Mouse (Mus musculus): ENCODE measurements around the gene Fam234b.

Fam234b gene

DNA sequence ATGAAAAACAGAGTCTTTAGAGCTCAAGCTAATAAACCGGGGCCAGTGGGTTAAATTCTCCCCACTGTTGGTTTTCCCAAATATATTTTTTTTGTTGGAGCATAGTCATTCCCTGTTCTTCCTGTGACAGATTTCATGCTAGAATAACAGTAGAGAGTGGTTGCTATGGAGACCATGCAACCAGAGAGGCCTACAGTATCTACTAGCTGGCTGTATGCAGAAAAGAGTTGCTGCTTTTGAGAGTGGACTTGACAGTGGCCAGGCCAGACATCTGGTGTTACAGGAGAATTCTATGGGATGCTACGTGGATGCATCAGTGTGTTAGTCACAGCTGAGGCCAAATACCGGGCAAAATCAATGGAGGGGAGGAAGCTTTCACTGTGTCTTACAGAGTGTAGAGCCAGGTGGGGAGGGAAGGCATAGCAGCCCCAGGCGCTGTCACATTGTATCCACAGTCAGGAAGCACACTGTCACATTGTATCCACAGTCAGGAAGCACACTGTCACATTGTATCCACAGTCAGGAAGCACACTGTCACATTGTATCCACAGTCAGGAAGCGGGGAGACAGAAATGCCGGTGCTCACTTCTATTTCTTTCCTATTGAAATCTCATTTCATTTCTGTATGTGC lies 26.1 kb downstream of the Fam234b start:
- no peak for DNase-seq (ENCODE audit: low spot score in 2 of 2)

DNA sequence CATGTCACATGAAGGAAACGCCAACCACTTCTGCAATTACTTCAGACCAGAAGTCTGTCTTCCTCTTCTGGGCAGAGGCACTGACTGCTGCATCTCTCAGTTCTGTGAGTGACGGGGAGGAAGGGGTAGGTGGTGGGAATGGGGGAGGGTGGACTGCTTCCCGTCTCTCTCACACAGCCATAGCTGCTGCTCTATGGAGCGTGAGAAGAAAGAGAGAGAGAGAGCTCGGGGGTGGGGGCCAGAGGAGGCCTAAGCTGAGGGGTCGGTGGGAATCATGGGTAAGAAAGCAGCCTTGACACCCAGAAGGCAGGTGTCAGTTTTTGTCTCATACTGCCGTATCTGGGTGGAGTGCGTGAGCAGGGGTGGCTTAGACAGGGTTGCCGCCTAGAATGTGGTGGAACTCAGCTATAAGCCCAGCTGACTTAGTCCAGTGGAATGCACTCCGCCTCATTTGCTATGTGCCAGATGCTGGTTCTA lies 30.7 kb downstream of the Fam234b start:
- DNase-seq (ENCODE audit: low spot score in 2 of 2), result no peak

DNA sequence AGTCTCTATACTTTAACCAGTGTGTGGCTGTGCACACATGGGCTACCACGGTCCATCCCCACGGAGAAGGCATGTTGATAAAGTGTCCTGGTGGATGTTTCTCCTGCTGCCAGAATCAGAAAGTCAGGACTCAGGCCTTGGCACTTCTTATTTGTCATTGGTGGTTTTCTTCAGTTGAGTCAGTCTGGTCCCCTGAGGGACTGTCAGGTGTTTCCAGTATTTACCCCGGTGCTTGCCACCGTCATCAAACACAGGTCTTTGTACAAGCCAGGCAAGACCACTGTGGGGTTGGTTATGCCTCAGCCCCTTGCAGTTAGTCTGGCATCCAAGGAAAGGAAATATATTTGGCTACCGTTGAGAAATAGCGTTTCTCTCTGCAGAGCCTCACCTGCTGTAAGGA lies 32.8 kb downstream of the Fam234b start:
- DNase-seq (ENCODE audit: low spot score in 2 of 2), result no peak

DNA sequence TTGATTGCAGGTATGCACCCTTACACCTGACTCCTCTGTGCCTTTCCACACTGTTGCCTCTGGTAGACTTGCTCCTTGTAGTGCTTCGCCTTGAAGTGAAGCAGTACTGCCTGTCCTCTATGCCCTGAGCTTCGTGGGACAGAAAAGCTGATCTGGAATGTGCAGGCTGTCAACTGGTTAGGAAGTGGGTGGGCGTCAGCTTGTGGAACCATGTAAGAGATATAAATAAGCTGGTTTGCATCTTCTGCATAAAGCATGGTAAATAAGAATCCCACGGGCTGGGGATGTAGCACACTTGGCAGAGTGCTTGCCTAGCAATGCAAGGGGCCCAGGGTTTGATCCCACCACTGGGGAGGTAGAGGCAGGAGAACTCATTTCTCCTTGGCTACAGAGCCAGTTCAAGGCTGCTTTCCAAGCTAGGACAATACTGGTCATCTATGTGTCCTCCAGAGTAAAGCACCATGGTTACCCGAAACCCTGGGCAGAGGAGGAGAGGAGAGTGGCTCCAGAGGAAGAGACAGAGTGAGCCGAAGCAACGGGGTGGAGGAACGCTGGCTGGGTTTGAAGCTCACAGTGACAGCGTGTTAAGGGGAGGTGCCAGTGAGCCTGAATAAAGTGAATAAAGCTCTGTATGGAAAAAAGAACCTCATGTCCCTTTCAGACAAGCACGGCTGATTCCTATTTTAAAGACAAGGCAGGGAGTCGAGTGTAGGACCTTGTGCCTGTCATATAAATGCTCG lies 34.8 kb downstream of the Fam234b start:
- DNase-seq (ENCODE audit: low spot score in 2 of 2), result peak; percentile 55 to 72

DNA sequence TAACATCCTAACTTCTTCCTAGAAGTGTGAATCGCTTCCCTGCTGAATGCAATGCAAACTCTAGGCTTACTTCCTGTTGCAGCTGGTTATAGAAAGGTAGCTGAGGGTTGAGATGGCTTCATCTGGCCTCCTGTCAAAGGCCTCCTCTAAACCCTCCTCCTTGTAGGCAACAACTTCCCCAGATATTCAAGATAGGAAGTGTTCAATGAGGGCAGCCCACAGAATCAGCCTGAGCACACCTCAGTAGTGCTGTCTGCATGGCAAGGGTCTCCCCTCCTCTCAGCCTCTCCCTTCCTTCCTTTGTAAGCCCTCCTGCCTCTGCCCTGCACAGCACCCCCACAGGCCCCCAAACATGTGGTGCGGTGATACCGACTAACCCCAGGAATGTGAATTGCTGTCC lies 38.0 kb downstream of the Fam234b start:
- no peak for DNase-seq (ENCODE audit: low spot score in 2 of 2)

DNA sequence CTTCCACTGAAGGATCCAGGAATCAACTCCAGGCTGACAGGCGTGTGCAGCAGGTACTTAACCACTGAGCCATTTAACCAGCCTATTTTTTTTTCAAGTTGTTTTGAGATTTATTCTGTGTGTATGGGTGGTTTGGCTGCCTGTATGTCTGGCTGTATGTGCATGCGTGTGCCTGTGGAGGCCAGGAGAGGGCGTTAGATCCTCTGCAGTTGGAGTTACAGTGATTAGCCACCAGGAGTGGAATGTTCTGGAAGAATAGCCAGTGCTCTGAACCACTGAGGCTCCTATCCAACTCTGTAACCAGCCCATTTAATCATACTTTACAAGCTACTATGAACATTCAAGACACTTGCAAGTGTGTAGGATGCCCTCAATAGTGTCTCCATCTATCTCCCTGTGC lies 38.8 kb downstream of the Fam234b start:
- DNase-seq (ENCODE audit: low spot score in 2 of 2), result no peak

DNA sequence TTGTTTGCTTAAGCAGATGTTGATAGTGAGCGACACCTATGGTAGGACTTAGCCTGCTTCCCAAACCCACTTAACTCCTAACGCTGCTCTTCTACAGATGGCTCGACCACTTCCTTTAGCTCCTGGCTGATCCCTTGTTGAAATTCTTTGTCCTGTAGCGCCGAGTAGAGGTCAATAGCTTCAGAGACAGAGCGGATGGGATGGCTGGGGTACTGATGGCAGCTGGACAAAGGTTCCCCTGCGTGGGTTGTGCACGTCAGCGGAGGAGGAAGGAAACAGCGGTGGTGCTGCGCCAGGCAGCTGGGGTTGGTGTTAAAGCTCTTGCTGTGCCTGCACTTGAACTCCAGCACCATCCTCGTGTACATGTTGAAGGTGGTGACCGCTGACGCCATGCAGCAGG lies 39.5 kb downstream of the Fam234b start:
- DNase-seq (ENCODE audit: low spot score in 2 of 2), result no peak

DNA sequence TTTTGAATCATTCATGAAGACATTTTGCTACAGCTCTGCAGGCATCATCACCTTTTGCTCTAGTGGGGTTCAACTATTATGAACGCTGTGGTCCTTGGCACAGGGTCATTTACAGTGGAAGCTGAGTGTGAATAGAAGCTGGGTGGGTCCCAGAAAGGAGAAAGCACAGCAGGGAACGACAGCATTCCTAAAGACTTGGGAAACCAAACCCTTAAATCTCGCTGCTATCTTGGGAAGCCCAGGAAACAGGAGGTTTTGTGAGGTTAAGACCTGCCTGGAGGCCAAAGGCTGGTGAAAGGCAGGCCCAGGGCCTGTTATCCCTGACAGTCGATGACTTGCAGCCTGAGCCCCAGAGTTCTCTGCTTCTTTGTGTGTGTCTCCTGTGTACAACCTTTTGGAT lies 40.4 kb downstream of the Fam234b start:
- DNase-seq (ENCODE audit: low spot score in 2 of 2), result no peak

DNA sequence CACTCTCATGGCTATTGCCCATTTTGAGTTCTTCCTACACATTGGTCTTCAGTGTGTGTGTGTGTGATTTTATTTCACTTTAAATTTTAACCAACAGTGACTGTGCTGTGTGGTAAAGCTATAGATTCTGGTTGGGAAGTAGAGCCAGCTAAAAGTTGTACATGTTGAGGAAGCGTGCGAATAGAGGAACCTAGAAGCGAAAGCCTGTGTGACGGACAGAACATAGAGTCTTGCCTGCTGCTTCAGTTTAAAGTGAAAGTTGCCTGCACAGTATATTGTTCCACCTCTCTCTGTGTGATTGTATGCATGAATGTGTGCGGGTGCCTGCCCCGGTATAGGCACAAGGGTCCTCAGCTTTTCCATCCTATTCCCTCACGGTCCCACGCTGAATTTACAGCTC lies 42.6 kb downstream of the Fam234b start:
- no peak for DNase-seq (ENCODE audit: low spot score in 2 of 2)

DNA sequence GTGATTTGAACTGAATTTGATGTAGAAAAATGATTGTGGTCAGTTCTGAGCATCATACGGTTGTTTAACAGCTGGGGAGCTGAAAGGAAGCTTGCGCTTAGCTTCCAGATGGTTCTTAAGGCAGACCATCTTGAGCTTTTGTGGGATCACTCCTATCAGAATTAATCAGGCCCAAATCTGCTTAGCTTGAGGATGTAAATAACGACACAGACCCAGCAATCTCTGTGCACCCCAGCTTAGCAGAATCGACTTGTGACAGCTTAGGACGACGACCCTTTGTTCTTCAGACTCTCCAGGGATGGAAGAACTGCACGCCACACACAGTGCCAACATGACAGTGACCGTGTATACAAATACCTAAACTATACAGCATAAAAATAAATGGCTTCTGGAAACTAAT lies 47.8 kb downstream of the Fam234b start:
- DNase-seq (ENCODE audit: low spot score in 2 of 2), result no peak

DNA sequence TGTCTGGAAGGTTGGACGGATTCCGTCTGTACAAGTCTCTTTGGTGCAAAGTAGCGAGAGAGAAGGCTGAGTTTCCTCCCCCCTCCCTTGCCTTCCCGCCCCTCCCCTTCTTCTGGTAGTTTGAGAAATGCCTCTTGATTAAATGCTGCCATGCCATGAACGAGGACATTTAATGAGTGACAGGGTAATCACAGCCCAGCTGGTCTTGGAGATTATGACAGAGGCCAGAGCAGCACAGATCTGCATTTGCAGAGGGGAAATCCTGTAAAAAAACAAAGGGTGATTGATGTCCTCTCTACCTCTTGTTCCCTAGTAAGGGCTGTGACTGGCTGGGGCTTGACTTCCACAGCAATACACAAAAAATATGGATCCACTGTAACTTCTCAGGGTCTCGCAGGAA lies 50.1 kb downstream of the Fam234b start:
- no peak for DNase-seq (ENCODE audit: low spot score in 2 of 2)

DNA sequence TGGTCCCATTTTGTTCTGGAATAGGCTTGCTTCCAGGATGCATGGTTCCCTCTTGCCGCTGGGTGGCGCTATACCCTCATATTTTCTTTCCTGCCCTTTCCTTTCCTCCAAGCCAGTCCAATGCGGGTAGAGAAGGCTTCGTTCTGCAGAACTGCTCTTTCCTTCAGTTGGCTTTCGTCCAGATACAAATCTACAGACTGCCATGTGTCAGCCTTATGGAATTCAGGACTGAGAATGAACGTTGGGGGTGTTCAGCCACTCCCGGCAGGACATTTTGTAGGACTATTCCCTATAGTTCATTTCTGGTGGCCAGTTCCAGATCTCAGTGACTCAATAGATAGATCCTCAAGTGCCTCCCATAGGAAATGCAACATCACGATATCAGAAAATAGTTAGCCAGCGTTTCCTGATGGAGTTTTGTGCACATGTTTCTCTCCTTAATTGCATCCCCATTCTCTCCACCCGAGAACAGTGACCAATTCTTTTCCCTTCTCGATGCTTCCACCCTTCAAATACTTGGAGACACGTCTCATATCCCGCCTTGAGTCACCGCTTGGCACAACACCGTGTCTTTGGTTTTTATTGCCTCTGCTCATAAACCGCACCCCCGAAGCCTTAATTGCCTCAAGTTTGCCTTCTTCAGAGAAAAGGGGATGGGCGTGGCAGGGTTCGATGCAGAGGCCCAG lies 52.2 kb downstream of the Fam234b start:
- peak; percentile 29 to 44 for DNase-seq (ENCODE audit: low spot score in 2 of 2)

DNA sequence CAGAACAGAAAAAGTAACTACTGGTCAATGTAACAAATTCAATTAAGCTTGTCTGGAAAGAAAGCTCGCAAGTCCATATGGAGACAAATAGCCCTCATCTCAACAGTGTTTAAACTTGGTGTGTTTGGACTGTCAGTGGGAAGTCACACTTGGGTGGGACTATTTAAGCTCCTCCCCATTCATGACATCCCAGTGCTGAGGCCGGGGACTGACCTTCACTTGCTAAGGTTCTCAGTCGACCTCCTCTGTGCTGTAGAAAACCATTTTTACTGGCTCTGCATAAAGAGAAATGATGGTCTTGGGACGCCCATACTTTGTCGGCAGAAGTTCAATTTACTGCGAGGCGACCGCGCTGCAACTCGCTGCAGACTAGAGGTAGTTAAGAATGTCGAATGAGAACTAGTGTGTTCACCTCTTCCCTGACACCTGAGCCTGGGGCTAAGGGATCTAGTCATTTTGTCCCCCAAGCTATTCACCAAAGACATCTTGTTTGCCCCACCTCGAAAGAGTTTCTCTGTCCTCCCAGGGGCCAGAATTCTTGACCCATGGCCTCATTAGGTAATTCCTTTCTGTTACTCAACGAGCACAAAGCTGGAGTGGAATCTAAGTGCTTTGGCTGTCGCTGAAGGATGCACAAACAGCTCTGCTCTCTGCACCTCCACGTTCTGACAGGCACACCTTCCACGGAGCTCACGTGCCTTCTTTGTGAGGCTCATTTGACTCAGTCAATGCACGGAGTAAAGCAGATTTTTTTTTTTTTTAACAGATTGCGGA lies 53.3 kb downstream of the Fam234b start:
- DNase-seq (ENCODE audit: low spot score in 2 of 2), result no peak

DNA sequence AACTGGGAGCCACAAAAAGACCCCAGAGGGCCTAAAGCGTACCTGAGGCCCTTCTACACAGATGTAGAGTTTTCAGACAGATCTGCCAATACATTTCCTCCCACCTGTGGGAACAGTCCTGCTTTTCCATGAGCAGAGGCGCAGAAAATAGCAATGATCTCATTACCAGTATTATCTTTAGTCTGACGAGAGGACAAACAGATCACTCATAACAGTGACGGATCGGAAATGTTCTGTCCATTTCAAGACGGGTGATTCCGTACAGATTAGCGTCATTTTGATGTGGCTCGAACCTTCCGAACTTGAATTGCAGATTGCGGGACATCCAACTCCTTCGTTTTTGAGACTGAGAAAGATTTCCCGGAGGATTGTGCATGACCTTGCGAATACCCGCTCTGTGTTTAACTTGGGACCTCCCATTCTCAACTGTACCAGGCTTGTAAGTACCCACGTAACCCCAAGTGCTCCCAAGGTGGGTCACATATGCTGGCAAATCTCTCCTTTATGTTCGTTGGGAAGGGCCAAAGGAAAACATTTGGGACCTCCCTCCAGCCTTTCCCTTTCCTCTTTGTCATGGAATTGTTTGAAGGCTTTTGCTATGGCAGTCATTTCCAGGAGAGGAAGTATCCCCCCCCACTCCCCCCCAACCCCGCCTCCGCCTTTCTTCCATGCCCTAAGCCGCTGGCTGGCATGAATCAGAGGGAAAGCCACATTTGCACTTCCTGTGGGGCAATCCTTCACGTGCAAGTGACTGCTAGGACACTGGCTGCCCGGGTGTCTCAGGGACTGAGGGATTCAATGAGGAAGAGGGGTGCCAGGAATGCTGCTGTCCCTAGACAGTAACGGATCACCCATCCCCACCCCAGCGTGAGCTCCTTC lies 54.3 kb downstream of the Fam234b start:
- DNase-seq (ENCODE audit: low spot score in 2 of 2), result no peak

DNA sequence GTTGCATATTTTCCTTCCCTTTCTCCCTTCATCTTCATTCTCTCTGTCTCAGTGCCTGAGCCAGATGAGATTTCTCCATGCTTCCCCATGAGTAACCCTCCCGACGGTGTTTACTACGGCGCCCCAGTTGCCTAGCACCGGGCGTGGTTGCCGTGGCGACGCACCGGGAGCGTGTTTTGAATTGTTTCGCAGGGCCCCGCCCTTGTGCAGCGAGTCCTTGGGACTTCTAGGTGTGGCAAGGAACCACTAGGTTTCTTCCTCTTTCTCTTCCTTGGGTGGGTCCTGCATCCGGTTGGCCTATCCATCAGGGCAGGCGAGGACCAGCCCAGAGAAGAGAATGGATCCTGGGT lies 54.9 kb downstream of the Fam234b start:
- DNase-seq (ENCODE audit: low spot score in 2 of 2), result peak; percentile 69 to 70

DNA sequence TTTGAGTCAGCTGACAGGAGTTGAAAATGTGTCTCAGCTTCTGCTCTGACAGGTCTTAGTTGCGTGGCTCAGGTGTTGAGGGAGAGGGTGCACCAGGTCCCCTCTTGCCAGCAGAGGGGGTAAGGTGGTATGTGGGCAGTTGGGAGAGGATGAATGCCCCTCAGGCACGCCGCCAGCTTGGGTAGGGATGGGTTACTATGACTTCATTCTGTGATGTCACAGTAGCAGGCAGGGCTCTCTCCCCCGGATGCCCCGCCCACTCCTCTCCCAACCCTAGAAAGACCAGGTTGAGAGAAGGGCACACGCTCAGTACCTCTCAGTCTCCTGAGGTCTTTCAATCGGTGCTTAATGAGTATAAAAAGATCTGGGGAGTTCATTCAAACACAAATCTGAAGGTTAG lies 56.4 kb downstream of the Fam234b start, which contains the start of gene Gsg1:
Gene Gsg1, minus strand, starts transcription at position 199 of the 400 bp plus-strand sequence.
- no peak for DNase-seq (ENCODE audit: low spot score in 2 of 2)

DNA sequence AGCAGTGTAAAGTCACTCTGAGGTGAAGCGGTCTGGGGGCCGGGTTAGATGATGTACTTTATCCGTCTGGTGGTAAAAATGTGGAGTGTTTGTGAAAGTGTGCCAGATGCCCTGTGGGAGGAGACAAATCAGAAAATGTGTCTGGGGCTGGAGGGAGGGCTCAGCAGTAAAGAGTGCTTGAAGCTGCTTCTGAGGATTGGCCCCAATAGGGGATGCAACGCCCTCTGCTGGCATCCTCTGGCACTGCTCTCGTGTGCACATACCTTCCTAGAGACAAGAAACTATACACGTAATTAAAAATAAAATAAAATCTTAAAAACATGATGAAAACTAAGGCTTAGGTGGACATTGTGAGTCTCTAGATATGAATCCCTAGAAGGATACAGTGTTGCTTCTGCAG lies 62.7 kb downstream of the Fam234b start:
- no peak for DNase-seq (ENCODE audit: low spot score in 2 of 2)

DNA sequence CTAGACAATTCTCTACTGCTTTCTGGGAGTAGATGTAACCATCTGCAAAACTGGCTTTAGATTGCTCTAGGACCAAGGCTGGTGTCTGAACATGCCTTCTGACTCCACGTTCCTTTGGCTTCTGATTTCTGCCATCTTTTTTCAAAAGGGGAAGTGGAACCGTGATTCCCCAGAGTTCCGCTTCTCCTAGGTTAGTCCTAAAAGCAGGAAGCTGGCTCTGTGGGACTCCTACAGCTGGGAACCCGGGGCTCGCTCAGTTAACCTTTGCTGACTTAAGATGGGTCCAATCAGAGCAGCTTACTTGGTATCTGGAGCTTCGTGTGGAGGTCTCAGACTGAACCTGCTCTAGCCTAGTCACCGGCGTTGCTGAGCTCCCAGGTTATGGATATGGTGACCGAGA lies 63.3 kb downstream of the Fam234b start:
- DNase-seq (ENCODE audit: low spot score in 2 of 2), result no peak

DNA sequence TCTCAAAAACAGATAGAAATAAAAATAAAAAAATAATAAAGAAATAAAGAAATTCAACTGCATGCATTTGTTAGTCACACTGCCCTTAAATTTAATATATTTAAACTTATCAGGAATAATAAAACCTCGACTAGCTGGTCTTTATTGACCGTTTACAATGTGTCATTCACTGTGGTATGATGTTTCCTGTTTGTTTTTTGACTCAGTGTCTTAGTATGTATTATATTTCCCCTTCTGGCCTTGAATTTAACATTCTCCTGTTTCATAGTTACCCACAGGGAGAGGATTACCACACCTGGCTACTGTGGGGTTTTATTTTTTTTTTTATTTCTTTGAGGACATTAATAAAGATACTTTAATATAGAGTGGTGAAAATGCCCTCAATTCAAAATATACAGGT lies 64.8 kb downstream of the Fam234b start:
- DNase-seq (ENCODE audit: low spot score in 2 of 2), result no peak

DNA sequence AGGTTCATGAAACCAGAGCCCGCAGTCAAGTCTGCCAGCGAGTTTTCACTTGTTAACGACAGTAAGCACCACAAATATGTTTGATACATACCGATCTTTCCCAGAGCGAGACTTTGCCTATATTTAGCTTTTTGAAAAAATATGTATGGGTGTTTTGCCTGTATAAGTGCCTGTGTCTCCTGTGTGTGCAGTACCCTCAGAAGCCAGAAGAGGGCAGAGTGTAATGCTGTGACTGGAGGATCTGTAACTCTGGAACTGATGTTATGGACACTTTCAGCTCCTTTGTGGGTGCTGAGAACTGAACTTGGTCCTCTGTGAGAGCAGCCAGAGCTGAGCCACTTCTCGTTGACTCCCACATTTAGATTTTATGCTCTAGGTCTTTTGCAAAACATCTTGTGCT lies 66.4 kb downstream of the Fam234b start:
- no peak for DNase-seq (ENCODE audit: low spot score in 2 of 2)

DNA sequence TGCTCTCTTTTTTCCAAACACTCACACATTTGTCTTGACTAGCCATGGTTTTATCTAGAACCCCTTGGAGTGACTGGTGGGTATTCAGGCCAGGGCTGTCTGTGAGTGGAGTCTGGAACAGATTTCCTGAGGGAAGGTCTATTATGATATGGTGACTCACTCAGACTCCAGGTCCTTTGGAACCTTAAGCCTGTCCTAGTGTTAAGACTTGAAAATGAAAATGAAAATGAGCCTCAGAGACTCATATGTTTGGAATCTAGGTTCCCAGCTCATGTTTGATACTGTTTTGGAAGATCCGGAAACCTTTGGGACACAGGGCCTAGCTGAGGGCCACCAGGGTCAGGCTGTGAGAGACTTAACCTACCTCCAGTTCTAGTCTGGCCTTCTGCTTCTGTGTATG lies 68.3 kb downstream of the Fam234b start:
- DNase-seq (ENCODE audit: low spot score in 2 of 2), result no peak
